Mouse (Mus musculus): Measurements from ENCODE around the gene Tgfb3.

DNA sequence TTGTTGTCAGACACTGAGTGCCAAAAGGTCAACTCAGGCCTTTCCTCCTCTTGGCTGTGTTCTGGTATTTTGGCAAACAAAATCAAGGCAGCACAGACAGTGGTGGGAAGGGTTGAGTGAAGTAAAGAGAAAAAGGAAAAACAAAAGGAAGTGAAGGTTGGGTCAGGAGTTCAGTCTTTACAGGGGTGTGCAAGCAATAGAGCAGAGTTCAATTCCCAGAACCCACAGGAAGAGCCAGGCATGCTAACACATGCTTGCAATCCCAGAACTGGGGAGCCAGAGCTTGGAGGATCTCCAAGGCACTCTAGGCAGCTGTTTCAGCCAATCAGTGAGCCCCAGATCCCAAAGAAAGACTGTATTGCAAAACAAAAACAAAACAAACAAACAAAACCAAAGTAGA lies 14.0 kb downstream of the Tgfb3 start:
- TF ChIP-seq POLR2A (IDR thresholded peaks at IDR 0.05; ENCODE audit: insufficient read depth, low read depth, low read length) (no peak), CTCF (IDR thresholded peaks at IDR 0.05; ENCODE audit: insufficient read depth, low read depth, low read length) (no peak)
